Mouse (Mus musculus): ENCODE data around the gene Ear10.
"Not testable (repeated sequence)": the region's sequence is repeated elsewhere in the genome, so short reads cannot be mapped to it uniquely, and the experiment has no call there.

The Ear10 gene

GRCm38 (mm10) chr14:43923459-43923858, at the start of gene Ear10:
Gene Ear10 (minus strand): TSS chr14:43923559.
- not testable (repeated sequence) for DNase-seq (ENCODE audit: low read depth, low spot score)

- DNase-seq (ENCODE audit: low read depth, low spot score) = not testable (repeated sequence)
Measured at GRCm38 (mm10) chr14:43956769-43957168, 33.4 kb upstream of the Ear10 start, which contains the start of gene Ang5. Gene Ang5 (plus strand): TSS chr14:43957069.

DNA sequence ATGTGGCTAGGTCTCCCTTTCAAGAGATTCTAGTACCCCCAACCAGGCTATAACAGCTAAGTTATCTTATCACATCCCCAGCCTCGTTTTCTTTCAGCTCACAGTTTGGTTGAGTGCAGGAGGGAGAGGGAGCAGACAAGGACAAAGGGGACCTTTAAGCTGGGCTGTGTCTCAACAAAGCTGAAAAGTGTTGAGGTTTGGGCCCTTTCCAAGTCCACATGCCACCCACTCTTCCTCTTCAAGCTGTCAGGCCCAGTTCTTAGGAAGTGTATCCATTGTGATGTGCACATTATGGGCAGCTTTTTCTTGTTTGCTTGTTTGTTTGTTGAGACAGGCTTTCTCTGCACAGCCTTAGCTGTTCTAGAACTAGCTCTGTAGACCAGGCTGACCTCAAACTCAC, 31.7 kb upstream of the Ear10 start:
- not testable (repeated sequence) for DNase-seq (ENCODE audit: low read depth, low spot score)

GRCm38 (mm10) chr14:43953382-43953781, 30.0 kb upstream of the Ear10 start:
- not testable (repeated sequence) for DNase-seq (ENCODE audit: low read depth, low spot score)

GRCm38 (mm10) chr14:43933399-43933798, 10.0 kb upstream of the Ear10 start:
- not testable (repeated sequence) for DNase-seq (ENCODE audit: low read depth, low spot score)

- peak; percentile 50 for DNase-seq (ENCODE audit: low read depth, low spot score)
Measured at GRCm38 (mm10) chr14:43932991-43933390, 9.6 kb upstream of the Ear10 start.

DNA sequence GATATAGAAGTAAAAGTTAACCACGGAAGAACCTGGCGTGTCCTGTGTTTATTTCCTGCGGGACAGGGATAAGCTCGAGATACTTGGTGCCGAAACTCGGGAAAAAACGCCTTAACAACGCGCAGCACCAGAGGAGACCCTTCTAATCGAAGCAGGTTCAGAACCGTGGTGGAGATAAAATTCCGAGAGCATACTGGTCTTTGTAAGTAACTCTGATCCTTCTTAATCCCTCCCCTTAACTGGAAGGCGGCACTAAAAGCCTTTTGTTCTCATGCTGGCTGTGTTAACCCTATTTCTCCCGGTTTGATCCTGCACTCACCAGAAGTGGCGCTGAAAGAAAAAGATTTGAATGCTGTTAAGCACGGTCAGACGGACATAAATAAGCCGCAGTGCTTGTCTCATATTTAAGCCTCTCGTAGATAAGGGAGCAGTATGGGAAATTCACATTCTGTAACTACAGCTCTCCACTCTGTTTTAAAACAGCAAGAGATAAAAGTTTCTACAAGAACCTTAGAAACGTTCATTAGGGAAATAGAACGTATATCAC, 2.1 kb upstream of the Ear10 start:
- peak; percentile 60 for DNase-seq (ENCODE audit: low read depth, low spot score)

GRCm38 (mm10) chr14:43924688-43925403, 1.5 kb upstream of the Ear10 start, which contains the start of gene Gm8113:
Gene Gm8113 (plus strand): TSS chr14:43925390.
- DNase-seq (ENCODE audit: low read depth, low spot score) = peak; percentile 78

GRCm38 (mm10) chr14:43918214-43918613, 5.1 kb downstream of the Ear10 start:
- not testable (repeated sequence) for DNase-seq (ENCODE audit: low read depth, low spot score)

DNA sequence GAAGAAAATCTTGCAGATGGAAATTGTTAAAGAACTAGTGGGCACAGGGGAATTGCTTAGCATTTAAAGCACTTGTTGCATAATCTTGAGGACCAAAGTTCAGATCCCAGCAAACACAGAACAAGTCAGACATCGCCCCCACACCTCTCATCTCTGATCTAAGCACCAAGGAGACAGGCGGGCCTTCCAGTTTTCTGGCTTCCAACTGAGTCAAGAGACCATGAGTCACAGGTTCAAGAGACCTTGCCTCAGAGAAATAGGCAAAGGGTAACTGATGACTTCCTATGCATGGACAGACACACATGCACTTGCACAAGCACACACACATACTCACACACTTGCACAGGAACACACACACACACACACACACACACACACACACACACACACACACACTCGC, 24.8 kb downstream of the Ear10 start:
- not testable (repeated sequence) for DNase-seq (ENCODE audit: low read depth, low spot score)

DNA sequence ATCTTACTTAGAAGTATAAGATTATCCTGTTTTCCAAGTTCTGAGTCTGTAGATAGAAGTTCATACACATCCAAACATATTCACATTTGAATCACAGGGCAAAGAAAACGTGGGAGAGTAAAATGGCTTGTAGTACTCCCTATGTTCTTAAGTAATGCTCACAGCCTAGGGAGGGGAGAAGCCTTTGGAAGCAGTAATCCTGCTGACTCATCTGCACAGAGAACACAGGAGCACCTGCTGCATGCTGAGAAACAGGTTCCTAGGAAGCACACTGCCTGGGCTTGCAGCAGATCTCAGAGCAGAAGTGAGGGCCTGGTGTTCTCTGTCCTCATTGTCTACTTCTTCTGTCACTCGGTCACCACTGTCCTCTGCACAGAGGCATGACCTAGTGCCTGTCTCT, 28.0 kb downstream of the Ear10 start:
- DNase-seq (ENCODE audit: low read depth, low spot score) = not testable (repeated sequence)

- DNase-seq (ENCODE audit: low read depth, low spot score) = not testable (repeated sequence)
Measured at GRCm38 (mm10) chr14:43891288-43891687, 32.1 kb downstream of the Ear10 start.

DNA sequence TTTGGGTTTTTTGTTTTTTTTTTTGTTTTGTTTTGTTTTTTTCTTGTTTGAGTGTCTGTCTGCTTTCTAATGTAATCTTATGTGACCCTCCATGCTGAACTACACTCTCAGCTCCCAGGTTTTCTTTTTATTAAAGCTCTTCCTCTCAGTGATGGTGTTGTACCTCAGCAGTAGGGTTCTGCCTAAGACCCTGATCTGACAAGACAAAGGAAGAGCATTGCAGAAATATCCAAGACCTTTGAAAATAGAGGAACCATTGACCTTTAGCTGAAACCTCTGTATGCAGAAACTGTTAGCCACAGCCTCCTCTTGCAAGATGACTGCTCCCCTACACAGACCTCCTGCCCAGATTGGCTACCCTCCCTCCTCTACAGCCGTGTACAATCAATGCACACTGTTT, 37.1 kb downstream of the Ear10 start:
- DNase-seq (ENCODE audit: low read depth, low spot score) = not testable (repeated sequence)

GRCm38 (mm10) chr14:43879966-43880545, 43.3 kb downstream of the Ear10 start:
- DNase-seq (ENCODE audit: low read depth, low spot score) = not testable (repeated sequence)

GRCm38 (mm10) chr14:43877789-43878188, 45.6 kb downstream of the Ear10 start:
- DNase-seq (ENCODE audit: low read depth, low spot score) = not testable (repeated sequence)

- DNase-seq (ENCODE audit: low read depth, low spot score) = not testable (repeated sequence)
Measured at GRCm38 (mm10) chr14:43875417-43875816, 47.9 kb downstream of the Ear10 start, which contains the start of gene Ear1. Gene Ear1 (minus strand): TSS chr14:43875517.

DNA sequence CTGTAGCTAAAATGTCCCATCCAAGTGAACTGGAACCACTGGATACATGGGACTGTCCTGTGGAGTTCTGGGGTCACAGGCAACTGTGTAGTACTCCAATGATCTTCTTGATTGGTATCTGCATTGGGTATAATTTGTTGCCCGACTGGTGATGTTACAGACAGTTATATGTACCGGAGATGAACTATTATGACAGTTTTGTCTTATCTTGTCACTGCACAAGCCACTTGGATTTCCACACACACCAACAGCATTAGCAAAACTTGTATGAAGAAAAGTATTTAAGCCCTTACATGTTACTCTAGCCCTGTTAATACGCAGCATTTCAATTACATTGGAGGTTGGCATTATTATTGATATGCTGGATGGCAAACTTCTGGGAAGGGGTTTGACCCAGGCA, 48.5 kb downstream of the Ear10 start:
- not testable (repeated sequence) for DNase-seq (ENCODE audit: low read depth, low spot score)
